Mouse (Mus musculus) myocyte (in vitro differentiated cells): Measurements from ENCODE around the gene Rps6ka2.
"Not testable (repeated sequence)": the region's sequence is repeated elsewhere in the genome, so short reads cannot be mapped to it uniquely, and the experiment has no call there.

Experiments
- POLR2A ChIP-seq: IDR thresholded peaks from one replicate; pipeline ENCODE4 v1.6.1; 2011; ENCODE audit warnings: low read depth, mild to moderate bottlenecking, control low read depth, moderate library complexity; ENCODE audit not compliant: insufficient read length
- USF1 ChIP-seq: IDR thresholded peaks from one replicate; pipeline ENCODE4 v1.6.1; 2011; ENCODE audit warnings: low read depth, mild to moderate bottlenecking, control low read depth, moderate library complexity

- not testable (repeated sequence) for TF ChIP-seq USF1, POLR2A
Measured at GRCm38 (mm10) chr17:7352596-7352995, 182.7 kb downstream of the Rps6ka2 start, which contains the start of gene Ttll2.
